Mouse (Mus musculus) olfactory bulb, adult 2 months (tissue): Measurements from ENCODE around the gene C2.

Experiments
- CTCF ChIP-seq: fragments of 200-500 bp; IDR thresholded peaks from 2 replicates; pipeline ENCODE4 v1.5.1; 2012; ENCODE audit warnings: low read depth, mild to moderate bottlenecking, low read length, moderate library complexity; ENCODE audit not compliant: insufficient read depth
- POLR2A ChIP-seq: fragments of 200-500 bp; IDR thresholded peaks from 2 replicates; pipeline ENCODE4 v1.6.1; 2012; ENCODE audit warnings: mild to moderate bottlenecking, low read depth, low read length, moderate library complexity; ENCODE audit not compliant: insufficient read depth

DNA sequence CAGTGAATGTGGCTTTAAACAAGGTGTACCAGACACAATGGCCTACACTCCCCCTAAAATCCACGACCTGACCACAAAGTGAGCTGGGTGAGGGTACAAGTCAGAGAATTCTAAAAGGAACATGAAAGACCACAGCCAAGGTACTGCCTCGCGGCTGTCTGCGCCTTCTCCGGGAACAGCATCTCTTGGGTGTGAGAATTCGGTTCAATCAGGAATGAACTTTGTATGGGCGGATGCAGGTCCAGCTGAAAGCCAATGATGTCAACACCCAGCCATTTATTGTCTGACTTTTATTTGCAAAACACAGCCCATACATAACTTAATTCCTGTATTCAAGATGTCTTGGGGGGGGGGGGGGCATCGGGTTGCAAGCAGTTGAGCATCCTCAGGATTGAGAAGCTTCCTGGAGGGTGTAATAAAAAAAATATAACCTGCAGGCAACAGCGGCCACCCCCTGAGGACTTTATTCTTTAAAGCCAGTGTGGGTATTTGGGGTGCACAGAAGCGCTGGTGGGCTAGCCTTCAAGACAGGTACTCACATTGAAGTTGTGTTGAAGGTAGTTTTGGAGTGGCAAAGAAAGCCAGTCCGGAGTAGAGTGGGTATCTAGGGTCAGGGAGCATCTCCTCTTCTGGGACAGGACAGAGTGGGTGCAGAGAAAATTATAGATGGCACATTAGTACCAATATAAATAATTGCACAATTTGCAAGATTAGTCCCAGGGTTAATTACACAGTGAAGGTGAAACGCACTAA is 4.8 kb downstream of the C2 start:
- TF ChIP-seq POLR2A: no peak
- TF ChIP-seq CTCF: no peak
